Mouse (Mus musculus): Measurements from ENCODE around the gene Cep68.

- no peak for TF ChIP-seq POLR2A (IDR thresholded peaks at IDR 0.05; ENCODE audit: insufficient read depth, low read depth, low read length)
- TF ChIP-seq CTCF (IDR thresholded peaks at IDR 0.05; ENCODE audit: insufficient read depth, low read depth, low read length): no peak
Measured at GRCm38 (mm10) chr11:20248277-20248676, 952 bp downstream of the Cep68 start.

All from olfactory bulb, adult 2 months (tissue).